Mouse (Mus musculus) cortical plate, adult 2 months (tissue): Measurements from ENCODE around the gene Tigd3.

ENCODE experiments used
- CTCF ChIP-seq: fragments of 200-500 bp; IDR thresholded peaks from 2 replicates; pipeline ENCODE4 v1.5.1; 2011; ENCODE audit warnings: mild to moderate bottlenecking, control low read depth, low read length; ENCODE audit not compliant: insufficient read depth; ENCODE audit errors: extremely low read depth
- POLR2A ChIP-seq: fragments of 200-500 bp; IDR thresholded peaks from 2 replicates; pipeline ENCODE4 v1.6.1; 2011; ENCODE audit warnings: mild to moderate bottlenecking, low read length, control low read depth; ENCODE audit not compliant: insufficient read depth; ENCODE audit errors: extremely low read depth

DNA sequence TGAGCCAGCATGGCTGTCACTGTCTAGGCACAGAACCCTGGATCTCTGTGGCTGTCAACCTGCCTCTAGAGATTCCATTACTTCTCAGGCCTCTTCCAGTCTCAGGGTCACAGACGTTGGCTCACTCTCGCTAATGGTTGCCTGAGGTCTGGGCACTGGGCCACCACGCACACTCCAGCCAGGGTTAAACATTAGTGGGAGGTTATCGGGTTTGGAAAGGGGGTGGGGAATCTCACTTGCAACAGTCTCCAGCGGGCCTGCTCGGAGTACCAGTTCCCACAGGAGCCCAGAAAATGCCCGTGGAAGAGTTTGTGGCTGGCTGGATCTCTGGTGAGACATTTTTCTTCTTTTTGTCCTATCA, 15.6 kb downstream of the Tigd3 start:
- TF ChIP-seq CTCF (no peak), POLR2A (no peak)
